Mouse (Mus musculus): ENCODE results near the gene H2al2c.
"Not testable (repeated sequence)": the region's sequence is repeated elsewhere in the genome, so short reads cannot be mapped to it uniquely, and the experiment has no call there.

The H2al2c gene

GRCm38 (mm10) chrY:2598799-2599198 is at the start of gene H2al2c:
TSS of gene H2al2c (plus strand) at chrY:2599099.
- DNase-seq: not testable (repeated sequence)
